Mouse (Mus musculus) embryonic facial prominence, embryonic 13.5 days (tissue): ENCODE results near the gene Asic1. TPM values are rescaled to one million over a fixed set of nuclear protein-coding genes. Genes with fewer than 3 reads are reported as not detected.
"Not testable (repeated sequence)": the region's sequence is repeated elsewhere in the genome, so short reads cannot be mapped to it uniquely, and the experiment has no call there.

Experiments used
- ATAC-seq: fragments of 200-750 bp; cut with Nextera tagmentation; 2 replicates; pipeline ENCODE4 v1.8.0; 2017; ENCODE audit warnings: low read depth; ENCODE audit not compliant: insufficient number of reproducible peaks, insufficient read depth, low FRiP score, low TSS enrichment
- H3K27ac ChIP-seq: fragments of 300-500 bp; sonication (generic); 2 replicates; pipeline ENCODE4 v1.5.1; 2015; ENCODE audit warnings: moderate library complexity, mild to moderate bottlenecking, inconsistent platforms
- H3K27me3 ChIP-seq: fragments of 300-500 bp; sonication (generic); 2 replicates; pipeline ENCODE4 v1.6.1; 2015; ENCODE audit warnings: mild to moderate bottlenecking, inconsistent platforms
- H3K36me3 ChIP-seq: fragments of 300-500 bp; sonication (generic); 2 replicates; pipeline ENCODE4 v1.6.1; 2015; ENCODE audit warnings: mild to moderate bottlenecking, inconsistent platforms
- H3K4me1 ChIP-seq: fragments of 300-500 bp; sonication (generic); 2 replicates; pipeline ENCODE4 v1.6.1; 2015; ENCODE audit warnings: inconsistent platforms
- H3K4me2 ChIP-seq: fragments of 300-500 bp; sonication (generic); 2 replicates; pipeline ENCODE4 v1.6.1; 2015; ENCODE audit warnings: moderate library complexity, mild to moderate bottlenecking, inconsistent platforms
- H3K4me3 ChIP-seq: fragments of 300-500 bp; sonication (generic); 2 replicates; pipeline ENCODE4 v1.5.1; 2015; ENCODE audit warnings: mild to moderate bottlenecking, inconsistent platforms
- H3K9ac ChIP-seq: fragments of 300-500 bp; sonication (generic); 2 replicates; pipeline ENCODE4 v1.6.1; 2015; ENCODE audit warnings: mild to moderate bottlenecking, inconsistent platforms
- H3K9me3 ChIP-seq: fragments of 300-500 bp; sonication (generic); 2 replicates; pipeline ENCODE4 v1.6.1; 2016; ENCODE audit warnings: inconsistent platforms
- WGBS: fragments of 180-500 bp; shearing (Covaris S2); methylation state at CpG from one replicate; pipeline ENCODE4 v1.1.7; 2015; ENCODE audit warnings: mixed read lengths; 5-methylcytosine and 5-hydroxymethylcytosine counted together
- polyA plus RNA-seq: library from polyadenylated mRNA; unstranded; fragments of >200 nt; fragmentation: Nextera tagmentation; extraction: Ambion mirVana; gene quantifications from 2 replicates; pipeline ENCODE4 v1.2.1, GENCODE M21; 2015

Asic1 gene
- polyA plus RNA-seq, 1 experiment from 2014 or later: 4.2 TPM

- no peak for ATAC-seq
- WGBS: 89% methylated on average over 5 of the region's 5 CpGs
- Histone ChIP-seq H3K9me3 (no peaks in the 10 kb centered on the region), H3K4me3 (no peak overlapping the region), H3K27ac (no peak overlapping the region), H3K9ac (no peak overlapping the region), H3K4me1 (no peaks in the 10 kb centered on the region), H3K4me2 (no peak overlapping the region), H3K27me3 (no peaks in the 10 kb centered on the region), H3K36me3 (no peaks in the 10 kb centered on the region)
Measured at GRCm38 (mm10) chr15:99684156-99684555, 14.0 kb downstream of the Asic1 start.

GRCm38 (mm10) chr15:99688712-99689111 is 18.5 kb downstream of the Asic1 start:
- no peaks in the 10 kb centered on the region for H3K36me3 ChIP-seq
- no peak overlapping the region for H3K4me3 ChIP-seq
- H3K9ac ChIP-seq: no peak overlapping the region
- no peak for ATAC-seq
- H3K4me1 ChIP-seq: peaks cover 2% of the 10 kb centered on the region; the same call in 1 of the 2 replicates
- WGBS: 7% methylated on average over 4 of the region's 4 CpGs
- no peaks in the 10 kb centered on the region for H3K9me3 ChIP-seq
- peaks cover 11% of the 10 kb centered on the region for H3K27me3 ChIP-seq
- H3K27ac ChIP-seq: no peak overlapping the region
- no peak overlapping the region for H3K4me2 ChIP-seq

- Histone ChIP-seq H3K4me3 (no peak overlapping the region), H3K4me2 (no peak overlapping the region), H3K4me1 (peaks cover 2% of the 10 kb centered on the region; the same call in 1 of the 2 replicates), H3K27ac (no peak overlapping the region), H3K9me3 (no peaks in the 10 kb centered on the region), H3K36me3 (no peaks in the 10 kb centered on the region), H3K9ac (0 out of 2 replicates have a peak overlapping the region, but pooled peaks have one; percentile 32), H3K27me3 (peaks cover 13% of the 10 kb centered on the region)
- 12% methylated on average over 4 of the region's 4 CpGs for WGBS
- ATAC-seq: no peak
Measured at GRCm38 (mm10) chr15:99690924-99691323, 20.8 kb downstream of the Asic1 start.

- no peaks in the 10 kb centered on the region for H3K9me3 ChIP-seq
- no peak overlapping the region for H3K4me3 ChIP-seq
- peaks cover 2% of the 10 kb centered on the region; the same call in 1 of the 2 replicates for H3K4me1 ChIP-seq
- 64% methylated on average over 9 of the region's 9 CpGs for WGBS
- peaks cover 20% of the 10 kb centered on the region for H3K27me3 ChIP-seq
- H3K27ac ChIP-seq: no peak overlapping the region
- no peak for ATAC-seq
- H3K9ac ChIP-seq: no peak overlapping the region
- no peaks in the 10 kb centered on the region for H3K36me3 ChIP-seq
- no peak overlapping the region for H3K4me2 ChIP-seq
Measured at GRCm38 (mm10) chr15:99691976-99692375, 21.8 kb downstream of the Asic1 start.

- Histone ChIP-seq H3K4me2 (no peak overlapping the region), H3K9me3 (no peaks in the 10 kb centered on the region), H3K4me1 (peaks cover 14% of the 10 kb centered on the region), H3K27me3 (peaks cover 28% of the 10 kb centered on the region), H3K9ac (no peak overlapping the region), H3K4me3 (no peak overlapping the region), H3K36me3 (no peaks in the 10 kb centered on the region), H3K27ac (no peak overlapping the region)
- 14% methylated on average over 2 of the region's 2 CpGs for WGBS
- no peak for ATAC-seq
Measured at GRCm38 (mm10) chr15:99697309-99697708, 27.1 kb downstream of the Asic1 start.

- 32% methylated on average over 20 of the region's 20 CpGs for WGBS
- 0 out of 2 replicates have a peak overlapping the region, but pooled peaks have one; percentile 6 for H3K9ac ChIP-seq
- peaks cover 24% of the 10 kb centered on the region for H3K4me1 ChIP-seq
- H3K36me3 ChIP-seq: no peaks in the 10 kb centered on the region
- no peak overlapping the region for H3K27ac ChIP-seq
- H3K27me3 ChIP-seq: peaks cover 28% of the 10 kb centered on the region
- peak overlapping the region; percentile 22; the same call in 1 of the 2 replicates for H3K4me2 ChIP-seq
- no peak for ATAC-seq
- no peak overlapping the region; the same call in 1 of the 2 replicates for H3K4me3 ChIP-seq
- H3K9me3 ChIP-seq: no peaks in the 10 kb centered on the region
Measured at GRCm38 (mm10) chr15:99698533-99699085, 28.4 kb downstream of the Asic1 start.

- no peak overlapping the region for H3K9ac ChIP-seq
- H3K9me3 ChIP-seq: no peaks in the 10 kb centered on the region
- peaks cover 25% of the 10 kb centered on the region for H3K27me3 ChIP-seq
- H3K27ac ChIP-seq: no peak overlapping the region
- no peak for ATAC-seq
- peaks cover 8% of the 10 kb centered on the region; the same call in 1 of the 2 replicates for H3K36me3 ChIP-seq
- no peak overlapping the region for H3K4me3 ChIP-seq
- WGBS: 80% methylated on average over 10 of the region's 10 CpGs
- no peak overlapping the region for H3K4me2 ChIP-seq
- peaks cover 36% of the 10 kb centered on the region for H3K4me1 ChIP-seq
Measured at GRCm38 (mm10) chr15:99699715-99700114, 29.5 kb downstream of the Asic1 start.

GRCm38 (mm10) chr15:99700219-99701106 is 30.3 kb downstream of the Asic1 start:
- H3K27ac ChIP-seq: 0 out of 2 replicates have a peak overlapping the region, but pooled peaks have one; percentile 3
- peaks cover 38% of the 10 kb centered on the region for H3K4me1 ChIP-seq
- H3K9me3 ChIP-seq: no peaks in the 10 kb centered on the region
- ATAC-seq: no peak
- no peak overlapping the region for H3K9ac ChIP-seq
- no peak overlapping the region for H3K4me2 ChIP-seq
- WGBS: 84% methylated on average over 18 of the region's 18 CpGs
- no peak overlapping the region for H3K4me3 ChIP-seq
- peaks cover 25% of the 10 kb centered on the region for H3K27me3 ChIP-seq
- H3K36me3 ChIP-seq: peaks cover 13% of the 10 kb centered on the region

GRCm38 (mm10) chr15:99701640-99701998 is 31.5 kb downstream of the Asic1 start:
- ATAC-seq, H3K9me3 ChIP-seq: not testable (repeated sequence)
- whole genome bisulfite sequencing: 46% methylated on average over 16 of the region's 16 CpGs
- Histone ChIP-seq H3K4me2 (peak overlapping the region; percentile 80), H3K27me3 (peaks cover 21% of the 10 kb centered on the region), H3K9ac (peak overlapping the region; percentile 96), H3K4me3 (peak overlapping the region; percentile 80), H3K27ac (peak overlapping the region; percentile 96; the same call in 1 of the 2 replicates), H3K4me1 (peaks cover 38% of the 10 kb centered on the region), H3K36me3 (peaks cover 22% of the 10 kb centered on the region)

- Histone ChIP-seq H3K36me3 (peaks cover 28% of the 10 kb centered on the region), H3K27me3 (peaks cover 16% of the 10 kb centered on the region), H3K4me1 (peaks cover 38% of the 10 kb centered on the region), H3K4me2 (peak within 1 kb of the TSS; percentile 80), H3K9me3 (no peaks in the 10 kb centered on the region), H3K27ac (peak within 1 kb of the TSS; percentile 96), H3K9ac (peak within 1 kb of the TSS; percentile 96), H3K4me3 (peak within 1 kb of the TSS; percentile 80)
- WGBS: under 1% methylated on average over 67 of the region's 71 CpGs
- peak; percentile 95 for ATAC-seq
Measured at GRCm38 (mm10) chr15:99701999-99702900, 32.1 kb downstream of the Asic1 start, which contains the start of gene Smarcd1. TSS of gene Smarcd1 (plus strand) at chr15:99702129.

GRCm38 (mm10) chr15:99703104-99703503 is 32.9 kb downstream of the Asic1 start:
- H3K27ac ChIP-seq: peak overlapping the region; percentile 96
- ATAC-seq: no peak
- WGBS: 52% methylated on average over 9 of the region's 9 CpGs
- peaks cover 38% of the 10 kb centered on the region for H3K4me1 ChIP-seq
- H3K4me2 ChIP-seq: peak overlapping the region; percentile 80
- H3K4me3 ChIP-seq: peak overlapping the region; percentile 80
- peaks cover 37% of the 10 kb centered on the region for H3K36me3 ChIP-seq
- peaks cover 8% of the 10 kb centered on the region; the same call in 1 of the 2 replicates for H3K27me3 ChIP-seq
- peak overlapping the region; percentile 96 for H3K9ac ChIP-seq
- no peaks in the 10 kb centered on the region for H3K9me3 ChIP-seq
